Mouse (Mus musculus): ENCODE measurements at regions not wholly inside any gene's neighbourhood (a gene's known extent, or its start where the extent isn't known, plus 50 kb on each side); places are given as distances from the start of the nearest gene placed in this dataset.
"Not testable (repeated sequence)": the region's sequence is repeated elsewhere in the genome, so short reads cannot be mapped to it uniquely, and the experiment has no call there.

DNA sequence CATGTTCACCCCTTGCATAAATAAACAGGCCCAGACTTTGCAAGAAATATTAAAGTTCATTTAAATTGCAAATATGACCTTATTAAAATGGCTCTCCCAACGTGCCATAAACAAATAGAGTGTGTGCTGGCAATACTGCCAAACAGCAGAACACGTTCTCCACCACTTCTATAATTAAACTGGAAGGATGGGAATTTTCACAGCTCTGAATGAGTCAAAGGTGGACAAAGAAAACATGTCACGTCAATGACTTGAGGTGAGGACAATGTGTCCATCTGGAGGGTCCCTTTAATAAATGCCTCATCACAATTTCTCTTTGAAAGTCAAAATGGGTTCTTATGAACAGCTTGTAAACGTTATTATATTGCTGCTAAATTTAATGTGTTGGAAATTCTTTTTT, 114.8 kb downstream of the Galc start:
- DNase-seq = no peak

DNA sequence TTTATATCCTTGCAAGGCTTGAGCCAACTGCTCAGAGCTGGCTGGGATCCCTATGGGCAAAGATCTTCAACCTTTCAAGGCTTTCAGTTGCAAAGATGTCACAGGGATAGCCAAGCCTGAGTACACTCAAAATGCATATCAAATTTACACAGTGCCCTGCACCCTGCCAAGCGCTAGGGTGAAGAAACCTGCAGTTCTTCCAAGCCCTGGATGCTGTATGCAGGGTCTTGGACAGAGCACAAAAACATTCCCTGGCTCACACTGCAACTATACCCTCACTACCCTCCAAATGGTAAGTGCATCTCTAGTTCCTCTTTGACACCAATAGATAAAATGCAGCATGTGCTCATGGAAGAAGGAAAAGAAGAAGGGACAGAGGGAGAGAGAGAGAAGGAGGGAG, 116.1 kb downstream of the Galc start:
- DNase-seq = no peak

DNA sequence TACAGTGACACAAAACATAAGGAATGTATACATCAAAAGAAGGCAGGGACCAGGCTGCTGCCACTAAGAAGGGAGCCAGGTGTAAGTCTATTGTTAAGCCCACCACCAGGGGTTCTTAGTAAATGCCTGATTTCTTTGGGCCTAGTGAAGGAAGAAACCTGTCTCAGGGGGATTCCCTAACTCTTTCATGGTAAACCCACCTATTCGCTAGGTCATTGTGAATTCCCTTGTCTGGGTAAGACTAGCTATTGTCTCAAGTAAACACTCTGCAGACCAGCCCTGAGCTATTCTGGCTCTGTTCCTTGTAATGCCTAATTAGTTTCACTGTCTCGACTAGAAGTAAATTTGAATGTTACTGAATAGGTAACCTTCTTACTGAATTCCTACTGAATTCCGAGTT, 119.4 kb downstream of the Galc start:
- DNase-seq = not testable (repeated sequence)

DNA sequence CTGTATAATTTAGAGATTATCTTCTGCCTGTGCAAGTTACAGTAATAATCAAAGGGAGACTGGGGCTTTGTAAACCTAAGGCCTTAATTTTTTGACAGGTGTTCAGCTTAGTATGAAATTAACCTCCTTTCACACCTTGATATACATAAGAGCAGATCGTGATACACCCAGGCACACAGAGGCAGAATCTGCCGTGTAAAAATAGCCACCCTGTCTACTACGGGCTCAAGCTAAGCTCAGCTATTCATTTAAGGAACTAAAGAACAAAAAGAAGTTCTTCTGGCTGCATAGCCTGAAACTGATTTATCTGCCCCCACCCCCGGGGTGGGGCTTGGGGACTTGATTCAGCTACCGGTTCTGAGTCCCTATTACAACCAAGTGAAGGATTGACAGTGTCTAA, 128.0 kb downstream of the Galc start:
- no peak for DNase-seq

GRCm38 (mm10) chr12:98123541-98123940, 135.7 kb downstream of the Galc start:
- DNase-seq = no peak

DNA sequence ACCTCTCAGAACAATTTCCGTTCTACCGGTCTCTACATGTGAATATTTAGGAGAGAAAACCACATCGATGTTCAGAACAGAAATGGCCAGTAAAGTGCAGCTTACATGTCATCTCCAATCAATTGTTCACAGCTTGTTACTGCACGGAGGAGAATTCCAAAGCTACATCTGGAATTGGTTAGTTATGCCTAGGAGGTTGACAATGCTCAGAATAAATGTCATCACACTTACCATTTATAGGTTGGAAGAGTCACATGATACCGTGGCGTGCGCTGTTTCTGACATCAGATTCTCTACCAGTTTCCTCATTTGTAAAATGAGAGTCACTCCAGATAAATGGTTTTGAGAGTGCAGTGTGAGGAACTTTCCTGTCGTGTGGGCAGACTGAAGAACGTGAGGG, 151.2 kb downstream of the Galc start:
- DNase-seq = no peak

GRCm38 (mm10) chr12:98106789-98107684, 152.2 kb downstream of the Galc start:
- no peak for DNase-seq

DNA sequence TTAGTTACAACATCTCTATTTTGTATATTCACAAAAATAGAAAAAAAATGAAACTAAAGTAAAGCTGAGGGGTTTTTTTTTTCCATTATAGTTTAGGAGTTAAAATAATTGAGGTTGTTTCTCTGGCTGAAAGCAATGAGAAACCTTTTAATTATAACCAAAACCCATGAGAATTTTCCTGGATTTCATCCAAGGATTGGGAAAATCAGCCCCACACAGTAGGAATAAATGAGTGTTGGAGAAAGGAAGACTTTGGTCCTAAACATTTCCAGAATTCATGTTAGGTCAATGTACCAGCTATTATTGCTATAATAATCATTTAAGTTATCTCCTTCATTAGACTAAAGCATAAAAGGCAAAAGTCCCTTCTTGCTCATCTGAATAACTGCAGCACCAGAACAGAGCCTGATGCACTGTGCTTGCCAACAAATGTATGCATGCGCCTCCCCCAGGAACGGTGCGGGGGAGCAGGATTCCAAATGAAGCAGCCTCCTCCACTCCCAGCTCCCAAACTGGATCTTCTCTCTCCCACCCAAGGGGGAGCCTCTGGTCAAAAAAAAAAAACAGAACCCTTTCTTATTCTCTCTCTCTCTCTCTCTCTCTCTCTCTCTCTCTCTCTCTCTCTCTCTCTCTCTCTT, 153.0 kb downstream of the Galc start:
- no peak for DNase-seq

GRCm38 (mm10) chr12:98105749-98106148, 153.5 kb downstream of the Galc start:
- no peak for DNase-seq

GRCm38 (mm10) chr12:98090171-98090570, 169.1 kb downstream of the Galc start:
- no peak for DNase-seq

DNA sequence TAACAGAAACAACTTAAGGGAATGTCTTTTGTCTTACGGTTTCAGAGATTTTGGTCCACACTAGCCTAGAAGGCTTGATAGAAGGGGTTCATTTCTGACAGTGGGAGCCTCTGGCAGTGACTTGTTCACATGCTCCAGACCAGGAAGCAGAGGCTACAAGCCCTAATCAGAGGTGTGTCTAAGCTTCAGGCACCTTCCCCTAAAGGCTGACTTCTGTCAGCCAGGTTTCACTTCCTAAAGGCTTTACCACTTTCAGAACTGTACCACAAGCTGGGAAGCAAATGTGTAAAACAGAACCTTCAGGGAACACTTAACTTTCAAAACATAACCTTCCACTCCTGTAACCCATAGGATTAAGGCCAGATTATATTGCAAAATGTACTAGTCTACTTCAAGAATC, 180.9 kb downstream of the Galc start:
- DNase-seq = no peak

GRCm38 (mm10) chr12:98075580-98075979, 183.7 kb downstream of the Galc start:
- no peak for DNase-seq

GRCm38 (mm10) chr12:98069110-98069509, 190.1 kb downstream of the Galc start:
- DNase-seq = no peak

GRCm38 (mm10) chr12:98059419-98060180, 199.7 kb downstream of the Galc start:
- no peak for DNase-seq

- DNase-seq = no peak
These were observed 200.3 kb downstream of the Galc start for GRCm38 (mm10) chr12:98058977-98059376.

GRCm38 (mm10) chr12:98050934-98051333, 208.3 kb downstream of the Galc start:
- no peak for DNase-seq

GRCm38 (mm10) chr12:98050500-98050899, 208.8 kb downstream of the Galc start:
- no peak for DNase-seq

- DNase-seq = no peak
These were observed 209.2 kb downstream of the Galc start for GRCm38 (mm10) chr12:98050057-98050456.

GRCm38 (mm10) chr12:98047765-98048164, 211.5 kb downstream of the Galc start:
- DNase-seq = no peak

DNA sequence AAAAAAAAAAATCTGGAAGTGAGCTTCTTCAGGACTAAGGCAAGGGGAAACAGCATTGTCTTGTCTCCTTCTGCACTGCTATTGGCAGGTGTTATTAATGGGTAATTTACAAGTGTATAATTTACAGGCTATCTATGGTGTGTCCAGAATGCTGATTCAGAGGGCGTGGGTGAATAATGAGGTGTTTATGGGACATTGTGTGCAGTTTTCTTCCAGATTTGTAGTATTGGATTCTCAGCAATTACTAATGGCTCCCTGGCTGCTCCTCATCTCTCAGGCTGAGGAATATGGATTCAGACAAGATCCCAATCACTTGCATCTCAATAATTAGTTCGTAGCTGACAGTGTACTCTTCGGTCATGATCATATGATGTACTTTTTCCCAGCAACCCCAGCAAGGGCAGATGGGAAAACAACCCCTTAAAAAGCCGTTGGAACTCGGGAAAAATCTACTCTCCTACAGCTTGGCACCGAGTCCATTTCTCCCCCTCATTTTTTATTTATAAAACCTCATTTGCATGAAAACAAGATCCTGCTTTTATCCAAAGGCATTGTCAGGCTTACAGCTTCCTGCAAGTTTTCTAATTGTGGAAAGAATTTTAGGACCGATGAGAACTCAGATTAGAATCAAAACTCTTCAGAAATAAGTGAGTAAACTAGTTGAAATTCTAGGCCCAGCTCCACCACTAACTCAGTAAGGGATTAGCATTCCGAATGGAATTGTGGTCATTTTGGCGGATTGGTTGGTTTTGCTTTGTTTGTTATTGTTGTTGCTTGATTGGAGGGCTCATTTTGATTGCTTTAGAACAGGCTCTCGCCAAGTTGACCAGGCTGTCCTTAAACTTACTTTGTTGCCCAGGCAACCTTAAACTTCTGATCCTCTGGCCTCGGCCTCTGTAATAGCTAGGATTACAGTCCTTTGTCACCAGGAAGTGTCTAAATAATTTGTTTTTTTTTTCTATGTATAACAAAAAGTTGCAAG, 212.5 kb downstream of the Galc start:
- no peak for DNase-seq

DNA sequence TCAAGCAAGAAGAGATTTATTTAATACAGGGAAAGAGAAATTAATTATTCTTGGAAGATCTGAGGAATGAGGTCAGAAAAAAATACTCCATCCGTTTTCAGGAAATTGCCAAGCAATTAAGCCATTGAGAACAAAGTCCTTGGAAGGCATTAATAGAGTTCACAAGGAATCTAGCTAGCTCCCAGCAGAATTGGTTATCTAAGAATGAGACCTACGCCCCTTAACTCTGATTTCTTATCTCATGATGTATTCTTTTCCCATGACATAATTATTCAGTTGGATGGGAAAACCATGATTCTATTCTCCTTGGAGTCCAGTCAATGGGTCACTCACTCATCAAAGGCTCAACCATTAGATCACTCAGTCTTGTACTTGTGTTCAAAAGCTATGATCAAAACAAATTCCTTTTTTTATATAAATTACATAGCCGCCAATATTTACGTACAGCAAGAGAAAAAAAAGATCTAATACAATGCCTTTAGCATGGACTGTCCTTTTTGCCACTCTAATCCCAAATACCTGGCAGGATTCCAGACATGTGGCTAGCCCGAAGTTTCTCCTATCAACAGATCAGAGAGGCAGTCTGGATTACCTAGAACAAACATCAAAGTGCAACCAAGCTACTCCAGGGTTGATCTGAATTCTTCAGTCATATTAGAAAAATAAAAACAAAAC, 213.3 kb downstream of the Galc start:
- DNase-seq = no peak
